Mouse (Mus musculus): ENCODE results near the gene Rin1. TPM values are rescaled to one million over a fixed set of nuclear protein-coding genes. Genes with fewer than 3 reads are reported as not detected.
"Not testable (repeated sequence)": the region's sequence is repeated elsewhere in the genome, so short reads cannot be mapped to it uniquely, and the experiment has no call there.

Gene Rin1
- under 1 TPM in 1 of 3 experiments, not detected in 2; 0.19 TPM for polyA plus RNA-seq (2017; shearing (Covaris generic))

- peak; percentile 48 for ATAC-seq
Measured at GRCm38 (mm10) chr19:5050047-5050905, at the start of gene Rin1. Rin1 (plus strand) TSS chr19:5050481.

GRCm38 (mm10) chr19:5001666-5002406 lies 48.4 kb upstream of the Rin1 start:
- ATAC-seq, result peak; percentile 99

GRCm38 (mm10) chr19:5003644-5004043 lies 46.6 kb upstream of the Rin1 start:
- ATAC-seq, result not testable (repeated sequence)

- ATAC-seq, result no peak
Measured at GRCm38 (mm10) chr19:5004925-5005324, 45.4 kb upstream of the Rin1 start.

- ATAC-seq, result no peak
Measured at GRCm38 (mm10) chr19:5013138-5013537, 37.1 kb upstream of the Rin1 start.

GRCm38 (mm10) chr19:5014961-5015398 lies 35.3 kb upstream of the Rin1 start:
- ATAC-seq, result peak; percentile 58

- ATAC-seq, result no peak
Measured at GRCm38 (mm10) chr19:5016221-5016742, 34.0 kb upstream of the Rin1 start.

- peak; percentile 64 for ATAC-seq
Measured at GRCm38 (mm10) chr19:5016782-5017181, 33.5 kb upstream of the Rin1 start.

GRCm38 (mm10) chr19:5017611-5018010 lies 32.7 kb upstream of the Rin1 start:
- ATAC-seq, result no peak

GRCm38 (mm10) chr19:5018191-5018590 lies 32.1 kb upstream of the Rin1 start:
- ATAC-seq, result no peak

- no peak for ATAC-seq
Measured at GRCm38 (mm10) chr19:5021416-5021815, 28.9 kb upstream of the Rin1 start.

- peak; percentile 91 for ATAC-seq
Measured at GRCm38 (mm10) chr19:5023621-5024479, 26.4 kb upstream of the Rin1 start, which contains the start of gene Slc29a2. Slc29a2 (plus strand) TSS chr19:5023860.

- ATAC-seq, result no peak
Measured at GRCm38 (mm10) chr19:5026111-5026510, 24.2 kb upstream of the Rin1 start.

GRCm38 (mm10) chr19:5032686-5033085 lies 17.6 kb upstream of the Rin1 start:
- ATAC-seq, result no peak

GRCm38 (mm10) chr19:5036577-5036976 lies 13.7 kb upstream of the Rin1 start:
- no peak for ATAC-seq

- ATAC-seq, result no peak
Measured at GRCm38 (mm10) chr19:5037678-5038571, 12.4 kb upstream of the Rin1 start.

- peak; percentile 89 for ATAC-seq
Measured at GRCm38 (mm10) chr19:5038709-5039156, 11.5 kb upstream of the Rin1 start, which contains the start of the genes B4gat1 and AC124502.3. B4gat1 (plus strand) TSS chr19:5038826. AC124502.3 (plus strand) TSS chr19:5038891.

GRCm38 (mm10) chr19:5039301-5040114 lies 10.8 kb upstream of the Rin1 start:
- ATAC-seq, result no peak

- ATAC-seq, result peak; percentile 71
Measured at GRCm38 (mm10) chr19:5040862-5041523, 9.3 kb upstream of the Rin1 start, which contains the start of gene Brms1. Brms1 (plus strand) TSS chr19:5041354.

All from inflammation-experienced regulatory T-cells, adult 6 months (primary cell).